Mouse (Mus musculus) heart, adult 2 months (tissue): ENCODE measurements at regions not wholly inside any gene's neighbourhood (a gene's known extent, or its start where the extent isn't known, plus 50 kb on each side); places are given as distances from the start of the nearest gene placed in this dataset.

Source experiments
- CTCF ChIP-seq: fragments of 200-600 bp; IDR thresholded peaks from 2 replicates; pipeline ENCODE4 v1.8.1; 2022; ENCODE audit warnings: antibody characterized with exemption, mild to moderate bottlenecking, moderate library complexity
- EP300 ChIP-seq: fragments of 200-500 bp; IDR thresholded peaks from 2 replicates; pipeline ENCODE4 v1.6.1; 2011; ENCODE audit warnings: low read depth, low read length, control low read depth; ENCODE audit not compliant: insufficient read depth
- POLR2A ChIP-seq: fragments of 200-500 bp; IDR thresholded peaks from 2 replicates; pipeline ENCODE4 v1.6.1; 2011; ENCODE audit warnings: mild to moderate bottlenecking, low read depth, low read length, control low read depth; ENCODE audit not compliant: insufficient read depth

DNA sequence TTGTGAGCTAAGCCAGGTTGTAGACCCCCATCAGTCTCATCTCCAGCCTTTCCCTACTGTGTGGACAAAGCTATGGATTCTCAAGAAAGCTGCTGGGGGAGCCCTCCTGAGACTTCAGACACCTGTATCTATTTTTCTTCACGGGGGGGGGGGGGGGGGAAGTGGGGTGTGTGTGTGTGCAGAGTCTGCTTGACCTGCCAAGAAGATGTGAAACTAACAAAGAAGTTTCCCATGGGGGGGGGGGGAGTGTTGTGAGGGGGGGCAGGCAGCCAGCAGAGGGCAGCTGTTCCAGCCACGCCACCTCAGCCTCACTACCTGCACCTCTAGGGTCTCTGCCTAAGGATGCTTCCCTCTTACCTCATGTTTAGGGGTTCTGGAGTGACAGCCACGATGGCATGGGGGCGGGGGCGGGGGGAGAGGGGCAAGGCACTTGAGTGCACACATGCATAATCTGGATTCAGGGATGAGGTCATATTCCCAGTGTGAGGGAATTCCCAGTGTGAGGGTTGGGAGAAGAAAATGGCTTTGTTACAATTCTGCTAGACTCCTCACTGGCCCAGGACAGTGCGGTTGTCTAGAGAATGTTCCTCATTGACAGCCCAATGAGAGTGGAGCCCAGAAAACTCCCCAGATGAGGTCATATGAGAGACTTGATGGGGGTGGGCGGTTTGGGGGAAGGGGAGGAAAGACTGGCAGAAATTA is 104.0 kb upstream of the Spata13 start:
- TF ChIP-seq POLR2A (no peak), CTCF (peak; percentile 30), EP300 (no peak)
